Mouse (Mus musculus): ENCODE results near the gene Rev1. TPM values are rescaled to one million over a fixed set of nuclear protein-coding genes. Genes with fewer than 3 reads are reported as not detected.

The Rev1 gene
- polyA plus RNA-seq (2015; fragmentation: Nextera tagmentation; extraction: Ambion mirVana) = 19.0 and 23.6 TPM in 2 replicates

DNA sequence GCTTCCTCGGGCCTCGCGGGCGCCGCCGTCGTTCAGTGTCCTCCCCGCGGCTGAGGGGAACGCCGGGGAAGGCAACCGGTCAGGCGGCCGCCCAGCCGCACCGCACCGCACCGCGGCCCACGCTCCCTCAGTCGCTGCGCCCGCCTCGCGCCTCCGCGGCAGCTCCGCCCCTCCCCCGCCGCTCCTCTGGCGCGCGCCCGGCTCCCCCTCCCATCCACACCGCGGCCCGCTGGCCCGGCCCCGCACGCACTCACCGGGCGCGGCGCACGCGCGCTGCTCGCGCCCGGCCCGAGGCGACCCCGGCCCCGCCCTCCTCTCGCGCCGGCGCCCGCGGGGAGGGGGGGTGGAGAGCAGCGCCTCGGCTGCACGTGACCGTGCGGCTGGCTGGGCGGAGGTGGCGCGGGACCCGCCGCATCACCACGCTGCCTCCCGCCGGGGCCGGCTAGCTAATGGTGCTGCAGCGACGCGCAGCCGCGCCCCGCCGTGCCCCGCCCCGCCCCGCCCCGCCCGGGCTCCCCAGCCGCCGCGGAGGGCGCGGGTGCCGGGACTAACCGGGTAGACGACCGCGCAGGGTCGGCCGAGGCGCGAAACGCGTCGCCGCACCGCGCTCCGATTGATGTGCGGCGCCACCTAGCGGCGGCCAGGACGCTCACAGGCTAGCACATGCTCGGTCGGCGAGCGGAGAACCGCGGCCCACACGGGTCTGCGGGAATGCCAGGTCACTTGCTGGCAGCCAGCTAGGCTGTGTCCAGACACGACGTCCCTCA is at the start of gene Rev1:
TSS of gene Rev1 (minus strand) at position 301 of the 767 bp plus-strand sequence.
- Histone ChIP-seq H3K9me3 (no peaks in the 10 kb centered on the region), H3K27me3 (replicated peaks) (no peaks in the 10 kb centered on the region), H3K4me3 (replicated peaks) (peak within 1 kb of the TSS; percentile 85), H3K36me3 (no peaks in the 10 kb centered on the region), H3K9ac (peak within 1 kb of the TSS; percentile 78), H3K4me2 (replicated peaks) (peak within 1 kb of the TSS; percentile 82), H3K4me1 (replicated peaks) (0 out of 2 replicates have a peak, but pooled peaks cover 2% of the 10 kb centered on the region), H3K27ac (peak within 1 kb of the TSS; percentile 87)
- peak; percentile 96 for ATAC-seq
- WGBS = under 1% methylated on average over 108 of the region's 122 CpGs

GRCm38 (mm10) chr1:38178929-38179328 is 49.3 kb upstream of the Rev1 start:
- 88% methylated on average over 8 of the region's 8 CpGs for WGBS

GRCm38 (mm10) chr1:38176077-38176476 is 46.5 kb upstream of the Rev1 start:
- Histone ChIP-seq H3K4me3 (replicated peaks) (no peak overlapping the region), H3K9ac (no peak overlapping the region), H3K27ac (no peak overlapping the region), H3K4me2 (replicated peaks) (no peak overlapping the region), H3K9me3 (no peaks in the 10 kb centered on the region), H3K36me3 (peaks cover 1% of the 10 kb centered on the region; the same call in 1 of the 2 replicates), H3K27me3 (replicated peaks) (no peaks in the 10 kb centered on the region), H3K4me1 (replicated peaks) (no peaks in the 10 kb centered on the region)
- no peak for ATAC-seq
- WGBS = 90% methylated on average over 7 of the region's 7 CpGs

More at GRCm38 (mm10) chr1:38178929-38179328, 49.3 kb upstream of the Rev1 start:
- H3K9ac ChIP-seq = no peak overlapping the region
- no peaks in the 10 kb centered on the region for H3K4me1 ChIP-seq (replicated peaks)
- ATAC-seq = no peak
- H3K4me2 ChIP-seq (replicated peaks) = no peak overlapping the region
- no peaks in the 10 kb centered on the region for H3K9me3 ChIP-seq
- H3K36me3 ChIP-seq = peaks cover 4% of the 10 kb centered on the region; the same call in 1 of the 2 replicates
- H3K27ac ChIP-seq = no peak overlapping the region
- H3K4me3 ChIP-seq (replicated peaks) = no peak overlapping the region
- H3K27me3 ChIP-seq (replicated peaks) = no peaks in the 10 kb centered on the region

DNA sequence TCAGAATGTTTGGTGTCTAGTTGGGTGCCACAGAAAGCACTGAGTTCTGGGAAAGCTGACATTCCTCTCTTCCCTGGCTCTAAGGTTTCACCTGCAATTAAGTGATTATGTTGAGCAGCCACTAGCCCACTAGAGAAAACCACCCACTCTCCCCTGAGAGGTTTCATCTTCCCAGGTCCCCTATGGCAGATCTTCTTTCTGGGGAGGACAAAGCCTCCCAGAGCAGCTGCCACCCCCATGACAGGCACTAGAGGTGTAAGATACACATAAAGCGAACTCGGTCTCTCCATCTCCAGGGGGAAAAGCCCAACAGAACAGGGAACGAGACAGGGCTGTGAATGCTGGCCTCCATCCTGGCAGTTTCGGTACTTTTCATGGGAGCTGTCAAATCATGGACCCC is 42.3 kb upstream of the Rev1 start:
- Histone ChIP-seq H3K4me1 (replicated peaks) (no peaks in the 10 kb centered on the region), H3K9me3 (no peaks in the 10 kb centered on the region), H3K9ac (no peak overlapping the region), H3K36me3 (no peaks in the 10 kb centered on the region), H3K27me3 (replicated peaks) (no peaks in the 10 kb centered on the region), H3K27ac (no peak overlapping the region), H3K4me2 (replicated peaks) (no peak overlapping the region), H3K4me3 (replicated peaks) (no peak overlapping the region)
- no peak for ATAC-seq
- WGBS = 86% methylated on average over 4 of the region's 4 CpGs

DNA sequence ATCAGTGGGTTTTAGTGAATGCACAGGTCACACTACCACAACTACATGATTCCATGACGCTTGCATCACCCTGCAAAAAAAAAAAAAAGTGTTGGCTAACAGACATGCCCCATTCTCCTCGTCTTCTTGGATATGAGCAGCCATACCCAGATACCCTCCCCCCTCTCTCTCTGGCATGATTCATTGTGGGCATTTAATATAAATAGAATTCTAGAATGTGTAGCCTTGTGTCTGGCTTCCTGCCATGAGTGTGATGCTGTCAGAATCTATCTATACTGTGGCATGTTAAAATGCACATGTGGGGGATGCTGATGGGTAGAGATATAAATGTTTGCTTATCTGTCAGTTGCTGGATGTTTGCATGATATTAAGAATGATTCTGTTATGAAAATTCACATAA is 36.1 kb upstream of the Rev1 start:
- Histone ChIP-seq H3K4me3 (replicated peaks) (no peak overlapping the region), H3K27ac (no peak overlapping the region), H3K27me3 (replicated peaks) (no peaks in the 10 kb centered on the region), H3K4me2 (replicated peaks) (no peak overlapping the region), H3K9me3 (no peaks in the 10 kb centered on the region), H3K4me1 (replicated peaks) (no peaks in the 10 kb centered on the region), H3K9ac (no peak overlapping the region), H3K36me3 (no peaks in the 10 kb centered on the region)
- WGBS = 45% methylated on average over 2 of the region's 2 CpGs
- ATAC-seq = no peak

DNA sequence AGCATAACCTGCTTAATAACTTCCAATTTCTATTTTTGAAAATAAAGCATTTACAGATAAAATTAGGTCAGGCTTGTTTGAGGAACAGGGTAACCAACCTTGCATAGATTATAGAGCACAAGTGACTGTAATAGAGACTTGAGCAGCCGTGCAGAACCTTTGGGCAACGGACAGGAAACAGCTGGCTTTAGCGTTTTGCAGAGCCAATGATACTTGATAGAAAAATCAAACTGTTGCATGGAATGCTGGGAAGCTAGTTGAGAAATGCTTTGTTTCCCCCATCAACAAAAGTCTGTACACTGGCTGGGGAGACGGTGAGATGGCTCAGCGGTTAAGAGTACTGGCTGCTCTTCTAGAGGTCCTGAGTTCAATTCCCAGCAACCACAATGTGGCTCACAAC is 20.5 kb upstream of the Rev1 start:
- Histone ChIP-seq H3K4me1 (replicated peaks) (no peaks in the 10 kb centered on the region), H3K4me3 (replicated peaks) (no peak overlapping the region), H3K27me3 (replicated peaks) (no peaks in the 10 kb centered on the region), H3K4me2 (replicated peaks) (no peak overlapping the region), H3K27ac (no peak overlapping the region), H3K9me3 (no peaks in the 10 kb centered on the region), H3K9ac (no peak overlapping the region), H3K36me3 (no peaks in the 10 kb centered on the region)
- 80% methylated on average over 5 of the region's 5 CpGs for WGBS
- no peak for ATAC-seq

GRCm38 (mm10) chr1:38146008-38146407 is 16.4 kb upstream of the Rev1 start:
- WGBS = 77% methylated on average over 4 of the region's 4 CpGs
- no peak overlapping the region for H3K27ac ChIP-seq

DNA sequence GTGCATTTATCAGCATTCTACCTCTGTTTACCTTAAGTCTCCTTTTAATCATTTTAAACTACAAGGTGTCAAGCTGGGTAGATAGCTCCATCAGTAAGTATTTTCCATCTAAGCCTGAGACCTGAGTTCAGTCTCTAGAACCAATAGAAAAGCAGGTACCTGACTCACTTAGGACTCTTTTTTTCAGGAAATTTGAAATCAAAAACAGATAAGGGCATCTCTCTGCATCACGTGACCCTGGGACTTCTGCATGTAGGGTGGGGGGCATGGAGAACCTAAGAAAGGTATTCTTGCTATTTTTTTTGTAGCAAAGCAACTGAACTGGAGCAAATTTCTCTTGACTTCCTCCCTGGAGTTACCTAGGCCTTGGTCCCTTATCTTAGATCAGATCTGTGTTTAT is 11.8 kb upstream of the Rev1 start:
- Histone ChIP-seq H3K36me3 (no peaks in the 10 kb centered on the region), H3K4me2 (replicated peaks) (no peak overlapping the region), H3K4me3 (replicated peaks) (no peak overlapping the region), H3K9me3 (no peaks in the 10 kb centered on the region), H3K27me3 (replicated peaks) (no peaks in the 10 kb centered on the region), H3K27ac (no peak overlapping the region), H3K4me1 (replicated peaks) (no peaks in the 10 kb centered on the region), H3K9ac (no peak overlapping the region)
- ATAC-seq = no peak
- WGBS = 86% methylated on average over 1 of the region's 1 CpGs

More at GRCm38 (mm10) chr1:38146008-38146407, 16.4 kb upstream of the Rev1 start:
- Histone ChIP-seq H3K4me3 (replicated peaks) (no peak overlapping the region), H3K36me3 (no peaks in the 10 kb centered on the region), H3K4me1 (replicated peaks) (no peaks in the 10 kb centered on the region), H3K4me2 (replicated peaks) (no peak overlapping the region), H3K9ac (no peak overlapping the region), H3K9me3 (no peaks in the 10 kb centered on the region), H3K27me3 (replicated peaks) (no peaks in the 10 kb centered on the region)
- peak; percentile 91 for ATAC-seq

GRCm38 (mm10) chr1:38140911-38141310 is 11.3 kb upstream of the Rev1 start:
- H3K36me3 ChIP-seq = no peaks in the 10 kb centered on the region
- H3K27me3 ChIP-seq (replicated peaks) = no peaks in the 10 kb centered on the region
- no peak overlapping the region for H3K4me2 ChIP-seq (replicated peaks)
- H3K27ac ChIP-seq = no peak overlapping the region
- WGBS = 77% methylated on average over 2 of the region's 2 CpGs
- no peaks in the 10 kb centered on the region for H3K4me1 ChIP-seq (replicated peaks)
- ATAC-seq = no peak
- no peak overlapping the region for H3K4me3 ChIP-seq (replicated peaks)
- no peak overlapping the region for H3K9ac ChIP-seq
- no peaks in the 10 kb centered on the region for H3K9me3 ChIP-seq

GRCm38 (mm10) chr1:38139396-38139795 is 9.8 kb upstream of the Rev1 start:
- Histone ChIP-seq H3K4me2 (replicated peaks) (no peak overlapping the region), H3K9ac (no peak overlapping the region), H3K36me3 (no peaks in the 10 kb centered on the region), H3K4me3 (replicated peaks) (no peak overlapping the region), H3K9me3 (no peaks in the 10 kb centered on the region), H3K27ac (no peak overlapping the region), H3K4me1 (replicated peaks) (no peaks in the 10 kb centered on the region), H3K27me3 (replicated peaks) (no peaks in the 10 kb centered on the region)
- no peak for ATAC-seq
- 79% methylated on average over 2 of the region's 2 CpGs for WGBS

DNA sequence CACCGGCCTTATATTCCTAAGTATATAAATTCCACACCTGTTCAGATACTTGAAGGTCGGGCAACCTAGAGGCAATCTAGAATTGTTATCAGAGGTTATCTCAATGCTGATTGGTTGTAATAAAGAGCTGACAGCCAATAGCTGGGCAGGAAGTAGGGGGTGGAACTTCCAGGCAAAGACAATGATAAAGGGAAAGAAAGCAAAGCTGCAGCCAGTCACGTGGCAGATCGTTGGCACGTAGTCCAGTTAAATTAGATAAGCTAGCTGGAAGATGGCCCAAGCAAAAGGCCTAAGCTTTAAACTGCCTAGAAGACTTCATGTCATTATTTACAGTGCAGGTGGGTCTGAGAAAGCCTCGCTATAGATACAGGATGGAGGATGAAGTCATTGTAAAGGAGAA is 3.3 kb upstream of the Rev1 start:
- 58% methylated on average over 6 of the region's 6 CpGs for WGBS
- Histone ChIP-seq H3K36me3 (no peaks in the 10 kb centered on the region), H3K27ac (no peak overlapping the region), H3K4me1 (replicated peaks) (0 out of 2 replicates have a peak, but pooled peaks cover 2% of the 10 kb centered on the region), H3K4me2 (replicated peaks) (no peak overlapping the region), H3K27me3 (replicated peaks) (no peaks in the 10 kb centered on the region), H3K9me3 (no peaks in the 10 kb centered on the region), H3K9ac (no peak overlapping the region), H3K4me3 (replicated peaks) (no peak overlapping the region)
- no peak for ATAC-seq

- Histone ChIP-seq H3K27me3 (replicated peaks) (no peaks in the 10 kb centered on the region), H3K4me1 (replicated peaks) (0 out of 2 replicates have a peak, but pooled peaks cover 2% of the 10 kb centered on the region), H3K27ac (no peak overlapping the region), H3K36me3 (no peaks in the 10 kb centered on the region), H3K9ac (no peak overlapping the region), H3K4me2 (replicated peaks) (no peak overlapping the region), H3K4me3 (replicated peaks) (no peak overlapping the region), H3K9me3 (no peaks in the 10 kb centered on the region)
- WGBS = 50% methylated on average over 10 of the region's 10 CpGs
- no peak for ATAC-seq
These were observed 1.3 kb upstream of the Rev1 start for GRCm38 (mm10) chr1:38130715-38131483.
